Mouse (Mus musculus): Measurements from ENCODE around the gene Btn2a2. TPM values are rescaled to one million over a fixed set of nuclear protein-coding genes. Genes with fewer than 3 reads are reported as not detected.

Btn2a2 gene
- total and polyA plus RNA-seq, 3 experiments = 0.22 TPM; not detected in 2

DNA sequence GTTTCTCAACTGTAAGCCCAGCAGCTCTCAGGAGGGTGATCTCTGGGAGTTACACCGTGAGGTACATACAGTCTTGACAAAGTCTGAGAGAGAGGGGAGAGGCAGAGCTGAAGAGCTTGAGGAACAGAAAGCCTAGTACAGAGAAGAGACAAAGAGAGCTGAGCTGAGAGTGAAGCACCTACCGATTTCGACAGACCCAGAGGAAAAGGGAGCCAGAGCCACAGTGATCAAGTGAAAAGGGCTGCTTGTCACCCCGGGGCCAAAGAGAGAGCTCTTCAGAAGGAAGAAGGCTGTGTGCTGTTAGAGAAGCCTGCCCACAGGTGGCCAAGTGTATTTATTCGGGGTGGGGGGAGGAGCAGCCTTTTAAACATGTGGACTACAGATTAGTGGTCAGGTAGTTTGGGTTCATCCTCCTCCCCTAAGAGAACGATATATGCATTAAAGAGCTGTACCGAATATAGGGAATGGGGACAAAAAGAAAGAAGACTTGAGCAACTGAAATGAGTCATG is 23.0 kb downstream of the Btn2a2 start, which contains the start of gene Btn1a1:
Gene Btn1a1, minus strand, starts transcription at position 302 of the 510 bp plus-strand sequence.
- Histone ChIP-seq H3K27me3 (ENCODE audit: insufficient read depth, low read length) (0 out of 2 replicates have a peak, but pooled peaks cover 2% of the 10 kb centered on the region), H3K4me3 (ENCODE audit: low read depth, low read length) (peak within 1 kb of the TSS; percentile 70), H3K9me3 (replicated peaks) (no peaks in the 10 kb centered on the region), H3K36me3 (replicated peaks) (no peaks in the 10 kb centered on the region), H3K4me1 (ENCODE audit: insufficient read depth, low read depth, low read length) (peaks cover 44% of the 10 kb centered on the region)
- DNase-seq (ENCODE audit: low spot score) (no peak), ATAC-seq (ENCODE audit: extremely low read depth, insufficient number of reproducible peaks, low FRiP score, poor library complexity, severe bottlenecking) (no peak)
- TF ChIP-seq GATA1 (IDR thresholded peaks at IDR 0.05; ENCODE audit: borderline replicate concordance, low read length) = no peak
- no peak for TF ChIP-seq POLR2AphosphoS5 (IDR thresholded peaks at IDR 0.05; ENCODE audit: insufficient replicate concordance, low read depth, low read length)

GRCm38 (mm10) chr13:23464841-23465366 is 23.8 kb downstream of the Btn2a2 start:
- H3K4me3 ChIP-seq (ENCODE audit: low read depth, low read length) = peak overlapping the region; percentile 70
- no peak for DNase-seq (ENCODE audit: low spot score)
- no peaks in the 10 kb centered on the region for H3K9me3 ChIP-seq (replicated peaks)
- ATAC-seq (ENCODE audit: extremely low read depth, insufficient number of reproducible peaks, low FRiP score, poor library complexity, severe bottlenecking) = no peak
- H3K4me1 ChIP-seq (ENCODE audit: insufficient read depth, low read depth, low read length) = peaks cover 51% of the 10 kb centered on the region
- H3K27me3 ChIP-seq (ENCODE audit: insufficient read depth, low read length) = no peaks in the 10 kb centered on the region
- no peaks in the 10 kb centered on the region for H3K36me3 ChIP-seq (replicated peaks)
- no peak for TF ChIP-seq CTCF (IDR thresholded peaks at IDR 0.05; ENCODE audit: low read depth, low read length)
- no peak for TF ChIP-seq TAL1 (conservative IDR thresholded peaks at IDR 0.05; ENCODE audit: low read depth, low read length)
- TF ChIP-seq GATA1 (IDR thresholded peaks at IDR 0.05; ENCODE audit: borderline replicate concordance, low read length) = no peak
- no peak for TF ChIP-seq POLR2AphosphoS5 (IDR thresholded peaks at IDR 0.05; ENCODE audit: insufficient replicate concordance, low read depth, low read length)
- no peak for TF ChIP-seq GATA2 (IDR thresholded peaks at IDR 0.05; ENCODE audit: borderline replicate concordance, low read depth, low read length)

- H3K4me1 ChIP-seq (ENCODE audit: insufficient read depth, low read depth, low read length) = peaks cover 57% of the 10 kb centered on the region
These were observed 24.4 kb downstream of the Btn2a2 start for GRCm38 (mm10) chr13:23464224-23464637.

DNA sequence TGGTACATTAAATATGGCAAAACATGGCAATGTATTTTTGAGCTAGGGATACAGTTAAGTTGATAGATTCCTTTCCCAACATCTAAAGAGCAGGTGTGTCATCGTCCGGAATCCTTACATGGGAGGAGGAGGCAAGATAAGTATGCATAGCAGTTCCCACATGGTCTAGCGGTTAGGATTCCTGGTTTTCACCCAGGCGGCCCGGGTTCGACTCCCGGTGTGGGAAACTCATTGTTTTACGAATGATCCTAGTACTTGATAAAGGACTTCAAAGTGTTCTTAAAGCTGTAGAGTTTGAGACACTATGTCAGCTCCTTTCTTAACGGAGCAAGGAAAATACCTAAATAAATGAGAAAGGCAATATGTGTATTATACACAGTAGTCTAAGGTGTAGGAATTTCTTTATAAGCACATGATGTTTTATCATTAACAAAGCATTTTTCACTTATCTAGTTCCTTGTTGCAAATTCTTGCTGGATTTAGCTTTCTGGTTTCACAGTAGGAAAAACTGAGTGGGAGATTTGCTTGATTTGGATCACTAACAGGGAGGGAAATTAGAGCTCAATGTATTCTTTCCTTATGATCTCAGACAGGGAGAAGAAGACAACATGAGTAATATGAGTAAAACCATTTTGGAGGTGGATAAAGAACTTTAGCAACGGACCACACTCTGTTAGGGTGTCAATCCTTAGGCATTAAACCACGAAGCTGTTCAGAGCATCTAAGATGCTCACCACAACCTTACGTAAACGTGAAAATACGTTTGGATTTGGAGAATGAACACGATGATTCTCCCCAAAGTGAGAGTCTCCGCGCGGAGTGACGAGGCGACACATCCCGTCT is 25.1 kb downstream of the Btn2a2 start:
- ATAC-seq (ENCODE audit: extremely low read depth, insufficient number of reproducible peaks, low FRiP score, poor library complexity, severe bottlenecking) (no peak), DNase-seq (ENCODE audit: low spot score) (no peak)
- peak overlapping the region; percentile 70 for H3K4me3 ChIP-seq (ENCODE audit: low read depth, low read length)
- H3K36me3 ChIP-seq (replicated peaks) = no peaks in the 10 kb centered on the region
- H3K4me1 ChIP-seq (ENCODE audit: insufficient read depth, low read depth, low read length) = peaks cover 61% of the 10 kb centered on the region
- H3K9me3 ChIP-seq (replicated peaks) = no peaks in the 10 kb centered on the region
- no peaks in the 10 kb centered on the region for H3K27me3 ChIP-seq (ENCODE audit: insufficient read depth, low read length)
- no peak for TF ChIP-seq GATA2 (IDR thresholded peaks at IDR 0.05; ENCODE audit: borderline replicate concordance, low read depth, low read length)
- TF ChIP-seq POLR2AphosphoS5 (IDR thresholded peaks at IDR 0.05; ENCODE audit: insufficient replicate concordance, low read depth, low read length) = no peak
- no peak for TF ChIP-seq CTCF (IDR thresholded peaks at IDR 0.05; ENCODE audit: low read depth, low read length)
- no peak for TF ChIP-seq GATA1 (IDR thresholded peaks at IDR 0.05; ENCODE audit: borderline replicate concordance, low read length)
- no peak for TF ChIP-seq TAL1 (conservative IDR thresholded peaks at IDR 0.05; ENCODE audit: low read depth, low read length)

More at GRCm38 (mm10) chr13:23464224-23464637, 24.4 kb downstream of the Btn2a2 start:
- Histone ChIP-seq H3K27me3 (ENCODE audit: insufficient read depth, low read length) (no peaks in the 10 kb centered on the region), H3K9me3 (replicated peaks) (no peaks in the 10 kb centered on the region), H3K36me3 (replicated peaks) (no peaks in the 10 kb centered on the region), H3K4me3 (ENCODE audit: low read depth, low read length) (peak overlapping the region; percentile 70)
- TF ChIP-seq CTCF (IDR thresholded peaks at IDR 0.05; ENCODE audit: low read depth, low read length) (no peak), GATA1 (IDR thresholded peaks at IDR 0.05; ENCODE audit: borderline replicate concordance, low read length) (no peak), GATA2 (IDR thresholded peaks at IDR 0.05; ENCODE audit: borderline replicate concordance, low read depth, low read length) (no peak), TAL1 (conservative IDR thresholded peaks at IDR 0.05; ENCODE audit: low read depth, low read length) (no peak), POLR2AphosphoS5 (IDR thresholded peaks at IDR 0.05; ENCODE audit: insufficient replicate concordance, low read depth, low read length) (no peak)
- DNase-seq (ENCODE audit: low spot score) (no peak), ATAC-seq (ENCODE audit: extremely low read depth, insufficient number of reproducible peaks, low FRiP score, poor library complexity, severe bottlenecking) (no peak)

GRCm38 (mm10) chr13:23462669-23463068 is 26.0 kb downstream of the Btn2a2 start:
- no peak overlapping the region for H3K4me3 ChIP-seq (ENCODE audit: low read depth, low read length)
- H3K4me1 ChIP-seq (ENCODE audit: insufficient read depth, low read depth, low read length) = peaks cover 70% of the 10 kb centered on the region
- TF ChIP-seq GATA2 (IDR thresholded peaks at IDR 0.05; ENCODE audit: borderline replicate concordance, low read depth, low read length) (no peak), GATA1 (IDR thresholded peaks at IDR 0.05; ENCODE audit: borderline replicate concordance, low read length) (no peak), CTCF (IDR thresholded peaks at IDR 0.05; ENCODE audit: low read depth, low read length) (no peak), POLR2AphosphoS5 (IDR thresholded peaks at IDR 0.05; ENCODE audit: insufficient replicate concordance, low read depth, low read length) (no peak), TAL1 (conservative IDR thresholded peaks at IDR 0.05; ENCODE audit: low read depth, low read length) (no peak)
- H3K36me3 ChIP-seq (replicated peaks) = no peaks in the 10 kb centered on the region
- ATAC-seq (ENCODE audit: extremely low read depth, insufficient number of reproducible peaks, low FRiP score, poor library complexity, severe bottlenecking) (no peak), DNase-seq (ENCODE audit: low spot score) (no peak)
- H3K27me3 ChIP-seq (ENCODE audit: insufficient read depth, low read length) = no peaks in the 10 kb centered on the region
- H3K9me3 ChIP-seq (replicated peaks) = no peaks in the 10 kb centered on the region

- no peaks in the 10 kb centered on the region for H3K27me3 ChIP-seq (ENCODE audit: insufficient read depth, low read length)
- no peaks in the 10 kb centered on the region for H3K9me3 ChIP-seq (replicated peaks)
- no peak for TF ChIP-seq CTCF (IDR thresholded peaks at IDR 0.05; ENCODE audit: low read depth, low read length)
- TF ChIP-seq GATA2 (IDR thresholded peaks at IDR 0.05; ENCODE audit: borderline replicate concordance, low read depth, low read length) = no peak
- TF ChIP-seq POLR2AphosphoS5 (IDR thresholded peaks at IDR 0.05; ENCODE audit: insufficient replicate concordance, low read depth, low read length) = no peak
- no peak for TF ChIP-seq TAL1 (conservative IDR thresholded peaks at IDR 0.05; ENCODE audit: low read depth, low read length)
- TF ChIP-seq GATA1 (IDR thresholded peaks at IDR 0.05; ENCODE audit: borderline replicate concordance, low read length) = no peak
- H3K36me3 ChIP-seq (replicated peaks) = no peaks in the 10 kb centered on the region
- no peak overlapping the region for H3K4me3 ChIP-seq (ENCODE audit: low read depth, low read length)
- ATAC-seq (ENCODE audit: extremely low read depth, insufficient number of reproducible peaks, low FRiP score, poor library complexity, severe bottlenecking) (no peak), DNase-seq (ENCODE audit: low spot score) (no peak)
- H3K4me1 ChIP-seq (ENCODE audit: insufficient read depth, low read depth, low read length) = peaks cover 75% of the 10 kb centered on the region
These were observed 26.6 kb downstream of the Btn2a2 start for GRCm38 (mm10) chr13:23462063-23462462.

Data from G1E (cell line).